Mouse (Mus musculus): Measurements from ENCODE around the gene Nrxn3.

GRCm38 (mm10) chr12:89888647-89889046 is 1166.0 kb downstream of the Nrxn3 start:
- no peak for TF ChIP-seq CTCF (IDR thresholded peaks at IDR 0.05; ENCODE audit: low read depth, low read length)
- TF ChIP-seq POLR2A (IDR thresholded peaks at IDR 0.05; ENCODE audit: borderline replicate concordance, low read depth, low read length) = no peak
